Mouse (Mus musculus): ENCODE results near the gene Cacna1e. TPM values are rescaled to one million over a fixed set of nuclear protein-coding genes. Genes with fewer than 3 reads are reported as not detected.

Gene Cacna1e
- polyA plus RNA-seq, 1 experiment from 2014 or later, result 1.7 TPM

GRCm38 (mm10) chr1:154702623-154703022, 181.7 kb downstream of the Cacna1e start:
- no peaks in the 10 kb centered on the region for H3K4me1 ChIP-seq (ENCODE audit: control insufficient read depth, insufficient read depth, low read length)
- no peak overlapping the region for H3K4me2 ChIP-seq
- no peak overlapping the region for H3K9ac ChIP-seq (ENCODE audit: low read length)
- no peak overlapping the region for H3K27ac ChIP-seq (ENCODE audit: low read depth, low read length)
- no peaks in the 10 kb centered on the region for H3K27me3 ChIP-seq (ENCODE audit: control insufficient read depth, insufficient read depth, low read length)
- WGBS, result 87% methylated on average over 2 of the region's 2 CpGs
- H3K36me3 ChIP-seq (ENCODE audit: control insufficient read depth, insufficient read depth, low read length), result no peaks in the 10 kb centered on the region
- no peaks in the 10 kb centered on the region for H3K9me3 ChIP-seq (ENCODE audit: control insufficient read depth, low read length)
- DNase-seq (ENCODE audit: low spot score, missing footprints), result no peak
- H3K4me3 ChIP-seq (ENCODE audit: low read depth, low read length), result no peak overlapping the region
- no peak for ATAC-seq (ENCODE audit: low FRiP score)

DNA sequence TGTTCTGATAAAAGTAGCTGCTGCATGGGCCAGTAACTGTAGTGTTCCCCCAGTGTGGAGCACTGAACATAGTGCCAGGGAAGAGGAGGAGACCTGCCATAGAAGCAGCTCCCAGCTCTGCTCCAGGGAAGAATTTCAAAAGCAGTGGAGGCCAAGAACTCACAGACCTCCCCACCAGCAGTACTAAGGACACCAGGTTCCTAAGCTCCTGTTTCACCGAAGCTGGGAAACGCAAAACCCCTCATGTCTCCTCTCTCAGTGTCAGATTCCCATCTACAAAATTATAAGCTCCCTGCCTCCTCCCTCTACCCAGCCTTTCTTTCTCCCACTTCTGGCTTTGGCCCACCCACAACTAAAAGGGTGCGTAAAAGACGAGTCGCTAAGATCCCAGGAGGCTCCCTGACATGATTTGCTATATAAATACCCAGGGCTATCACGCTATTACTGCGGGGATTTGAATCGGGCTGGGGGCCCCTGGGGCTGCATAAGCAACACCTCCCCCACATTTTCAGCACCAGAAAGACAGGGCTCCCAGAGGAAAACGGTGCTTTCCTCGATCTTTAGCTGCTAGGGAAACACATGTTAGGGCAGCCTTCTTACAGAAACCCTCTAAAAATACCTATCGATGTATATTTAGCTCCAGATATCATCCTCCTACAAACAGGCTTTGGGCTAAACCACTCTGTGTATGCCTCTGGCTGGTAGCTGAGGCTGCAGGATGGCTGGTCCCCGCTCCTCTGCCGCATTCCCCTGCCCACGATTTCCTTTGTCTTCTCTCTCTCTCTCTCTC, 195.2 kb downstream of the Cacna1e start:
- Histone ChIP-seq H3K4me1 (ENCODE audit: control insufficient read depth, insufficient read depth, low read length) (no peaks in the 10 kb centered on the region), H3K4me3 (ENCODE audit: low read depth, low read length) (no peak overlapping the region), H3K36me3 (ENCODE audit: control insufficient read depth, insufficient read depth, low read length) (no peaks in the 10 kb centered on the region), H3K4me2 (no peak overlapping the region), H3K27ac (ENCODE audit: low read depth, low read length) (no peak overlapping the region), H3K9me3 (ENCODE audit: control insufficient read depth, low read length) (no peaks in the 10 kb centered on the region), H3K9ac (ENCODE audit: low read length) (no peak overlapping the region), H3K27me3 (ENCODE audit: control insufficient read depth, insufficient read depth, low read length) (no peaks in the 10 kb centered on the region)
- ATAC-seq (ENCODE audit: low FRiP score), result no peak
- DNase-seq (ENCODE audit: low spot score, missing footprints), result no peak
- 46% methylated on average over 14 of the region's 14 CpGs for whole genome bisulfite sequencing

- H3K27ac ChIP-seq (ENCODE audit: low read depth, low read length), result no peak overlapping the region
- ATAC-seq (ENCODE audit: low FRiP score) (peak; percentile 64), DNase-seq (ENCODE audit: low spot score, missing footprints) (peak; percentile 79)
- no peaks in the 10 kb centered on the region for H3K27me3 ChIP-seq (ENCODE audit: control insufficient read depth, insufficient read depth, low read length)
- whole genome bisulfite sequencing, result 54% methylated on average over 6 of the region's 6 CpGs
- no peak overlapping the region for H3K4me3 ChIP-seq (ENCODE audit: low read depth, low read length)
- no peaks in the 10 kb centered on the region for H3K9me3 ChIP-seq (ENCODE audit: control insufficient read depth, low read length)
- no peak overlapping the region for H3K9ac ChIP-seq (ENCODE audit: low read length)
- no peaks in the 10 kb centered on the region for H3K4me1 ChIP-seq (ENCODE audit: control insufficient read depth, insufficient read depth, low read length)
- H3K36me3 ChIP-seq (ENCODE audit: control insufficient read depth, insufficient read depth, low read length), result no peaks in the 10 kb centered on the region
- no peak overlapping the region for H3K4me2 ChIP-seq
Measured at GRCm38 (mm10) chr1:154686861-154687260, 197.4 kb downstream of the Cacna1e start.

DNA sequence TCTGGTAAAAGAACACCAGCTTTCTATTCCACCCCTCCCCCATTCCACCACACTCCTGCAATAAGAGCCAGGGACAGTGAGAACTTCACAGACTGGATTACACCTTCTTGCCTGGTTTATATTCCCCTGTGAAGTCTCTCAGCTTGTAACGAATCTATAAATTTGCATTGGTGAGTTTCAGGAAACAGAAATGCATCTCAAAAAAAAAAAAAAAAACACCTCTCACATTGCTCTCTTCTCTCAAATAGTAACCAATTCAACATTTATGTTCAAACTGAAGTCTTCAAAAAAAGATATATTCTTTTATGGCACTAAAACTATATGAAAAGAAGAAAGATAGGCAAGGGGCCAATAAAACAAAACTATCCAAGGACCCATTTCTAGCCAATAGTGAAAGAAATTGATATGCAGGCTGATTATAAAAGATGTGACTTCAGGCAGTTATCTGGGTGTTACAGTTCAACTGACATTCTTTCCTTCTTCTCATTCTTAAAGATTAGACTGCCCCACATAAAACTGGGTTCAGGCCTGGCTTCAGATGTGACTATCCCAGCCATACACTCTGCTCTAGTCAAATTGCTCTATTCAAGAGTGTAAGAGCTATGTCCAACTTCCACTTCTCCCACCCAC, 200.7 kb downstream of the Cacna1e start:
- Histone ChIP-seq H3K27me3 (ENCODE audit: control insufficient read depth, insufficient read depth, low read length) (no peaks in the 10 kb centered on the region), H3K4me1 (ENCODE audit: control insufficient read depth, insufficient read depth, low read length) (no peaks in the 10 kb centered on the region), H3K27ac (ENCODE audit: low read depth, low read length) (no peak overlapping the region), H3K9me3 (ENCODE audit: control insufficient read depth, low read length) (no peaks in the 10 kb centered on the region), H3K36me3 (ENCODE audit: control insufficient read depth, insufficient read depth, low read length) (no peaks in the 10 kb centered on the region), H3K4me2 (no peak overlapping the region), H3K9ac (ENCODE audit: low read length) (no peak overlapping the region), H3K4me3 (ENCODE audit: low read depth, low read length) (no peak overlapping the region)
- 84% methylated on average over 1 of the region's 1 CpGs for WGBS
- no peak for DNase-seq (ENCODE audit: low spot score, missing footprints)
- ATAC-seq (ENCODE audit: low FRiP score), result no peak

GRCm38 (mm10) chr1:154678989-154679388, 205.3 kb downstream of the Cacna1e start:
- no peak overlapping the region for H3K4me3 ChIP-seq (ENCODE audit: low read depth, low read length)
- H3K9me3 ChIP-seq (ENCODE audit: control insufficient read depth, low read length), result no peaks in the 10 kb centered on the region
- H3K27ac ChIP-seq (ENCODE audit: low read depth, low read length), result no peak overlapping the region
- H3K36me3 ChIP-seq (ENCODE audit: control insufficient read depth, insufficient read depth, low read length), result no peaks in the 10 kb centered on the region
- no peak overlapping the region for H3K9ac ChIP-seq (ENCODE audit: low read length)
- DNase-seq (ENCODE audit: low spot score, missing footprints) (no peak), ATAC-seq (ENCODE audit: low FRiP score) (no peak)
- no peaks in the 10 kb centered on the region for H3K27me3 ChIP-seq (ENCODE audit: control insufficient read depth, insufficient read depth, low read length)
- H3K4me1 ChIP-seq (ENCODE audit: control insufficient read depth, insufficient read depth, low read length), result no peaks in the 10 kb centered on the region
- no peak overlapping the region for H3K4me2 ChIP-seq
- 4% methylated on average over 1 of the region's 1 CpGs for WGBS

- Histone ChIP-seq H3K4me3 (ENCODE audit: low read depth, low read length) (no peak overlapping the region), H3K36me3 (ENCODE audit: control insufficient read depth, insufficient read depth, low read length) (no peaks in the 10 kb centered on the region), H3K9ac (ENCODE audit: low read length) (no peak overlapping the region), H3K27me3 (ENCODE audit: control insufficient read depth, insufficient read depth, low read length) (no peaks in the 10 kb centered on the region), H3K4me2 (no peak overlapping the region), H3K4me1 (ENCODE audit: control insufficient read depth, insufficient read depth, low read length) (no peaks in the 10 kb centered on the region), H3K27ac (ENCODE audit: low read depth, low read length) (no peak overlapping the region), H3K9me3 (ENCODE audit: control insufficient read depth, low read length) (no peaks in the 10 kb centered on the region)
- no peak for ATAC-seq (ENCODE audit: low FRiP score)
- peak; percentile 78 for DNase-seq (ENCODE audit: low spot score, missing footprints)
- 24% methylated on average over 3 of the region's 3 CpGs for WGBS
Measured at GRCm38 (mm10) chr1:154678151-154678550, 206.2 kb downstream of the Cacna1e start.

DNA sequence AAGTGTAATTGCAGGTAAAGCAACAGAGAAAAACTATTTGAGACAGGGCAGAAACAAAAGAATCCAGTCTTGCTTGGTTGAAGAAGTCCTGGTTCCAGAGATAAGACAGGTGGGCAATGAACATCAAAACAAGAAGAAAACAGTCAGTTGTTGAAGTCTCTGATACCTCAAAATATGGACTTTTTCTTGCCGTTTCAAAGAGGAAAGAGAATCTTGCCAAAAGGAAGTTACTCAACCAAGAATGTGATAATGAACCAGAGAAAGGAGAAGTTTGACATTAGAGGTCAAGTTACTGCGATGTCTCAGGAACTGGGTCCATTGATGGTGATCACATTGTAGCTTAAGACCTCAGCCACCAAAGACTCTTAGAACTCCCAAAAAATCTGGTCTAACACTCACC, 206.6 kb downstream of the Cacna1e start:
- DNase-seq (ENCODE audit: low spot score, missing footprints), result peak; percentile 2
- Histone ChIP-seq H3K36me3 (ENCODE audit: control insufficient read depth, insufficient read depth, low read length) (no peaks in the 10 kb centered on the region), H3K27ac (ENCODE audit: low read depth, low read length) (no peak overlapping the region), H3K4me3 (ENCODE audit: low read depth, low read length) (no peak overlapping the region), H3K4me1 (ENCODE audit: control insufficient read depth, insufficient read depth, low read length) (no peaks in the 10 kb centered on the region), H3K9ac (ENCODE audit: low read length) (no peak overlapping the region), H3K27me3 (ENCODE audit: control insufficient read depth, insufficient read depth, low read length) (no peaks in the 10 kb centered on the region), H3K9me3 (ENCODE audit: control insufficient read depth, low read length) (no peaks in the 10 kb centered on the region), H3K4me2 (no peak overlapping the region)
- WGBS, result 49% methylated on average over 2 of the region's 2 CpGs
- ATAC-seq (ENCODE audit: low FRiP score), result no peak

DNA sequence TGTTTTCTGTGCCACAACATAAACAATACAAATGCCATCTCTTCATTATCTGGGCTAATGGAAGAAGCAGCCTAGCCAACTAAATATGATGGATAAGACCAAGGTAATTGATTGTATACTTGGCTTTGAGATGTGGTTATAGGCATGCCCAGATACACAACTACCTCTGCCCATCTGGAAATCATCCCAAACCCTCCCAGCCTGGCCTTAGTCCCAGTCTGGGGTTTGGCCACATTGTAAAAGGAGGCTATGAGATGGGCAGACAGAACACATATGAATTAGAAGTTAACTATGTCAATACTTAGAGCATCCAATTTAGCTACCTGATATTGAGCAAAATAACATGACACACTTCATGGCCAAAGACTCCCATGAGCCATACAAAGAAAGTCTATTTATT, 220.6 kb downstream of the Cacna1e start:
- DNase-seq (ENCODE audit: low spot score, missing footprints) (no peak), ATAC-seq (ENCODE audit: low FRiP score) (no peak)
- Histone ChIP-seq H3K9ac (ENCODE audit: low read length) (no peak overlapping the region), H3K4me2 (no peak overlapping the region), H3K36me3 (ENCODE audit: control insufficient read depth, insufficient read depth, low read length) (no peaks in the 10 kb centered on the region), H3K27ac (ENCODE audit: low read depth, low read length) (no peak overlapping the region), H3K4me3 (ENCODE audit: low read depth, low read length) (no peak overlapping the region), H3K4me1 (ENCODE audit: control insufficient read depth, insufficient read depth, low read length) (peaks cover 3% of the 10 kb centered on the region; the same call in 1 of the 2 replicates), H3K27me3 (ENCODE audit: control insufficient read depth, insufficient read depth, low read length) (no peaks in the 10 kb centered on the region), H3K9me3 (ENCODE audit: control insufficient read depth, low read length) (no peaks in the 10 kb centered on the region)

DNA sequence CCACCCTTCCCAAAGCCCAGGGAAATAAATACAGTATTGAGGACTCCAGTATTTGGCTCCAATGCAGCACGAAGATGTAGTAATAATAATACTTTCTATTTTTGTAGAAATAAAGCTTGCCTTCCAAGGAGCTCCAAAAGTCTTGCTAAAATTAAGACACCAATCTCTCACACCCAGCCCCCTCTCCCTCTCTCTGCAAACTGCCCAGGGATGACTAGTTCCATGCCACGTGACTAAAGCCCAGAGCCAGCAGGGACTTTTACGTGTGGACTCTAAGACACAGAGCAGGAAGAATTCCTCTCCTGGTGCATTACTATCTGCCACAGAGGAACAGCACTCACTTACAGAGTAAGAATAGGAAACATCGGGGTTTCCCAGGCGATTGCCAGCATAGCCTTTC, 222.3 kb downstream of the Cacna1e start:
- 76% methylated on average over 5 of the region's 5 CpGs for WGBS
- DNase-seq (ENCODE audit: low spot score, missing footprints) (no peak), ATAC-seq (ENCODE audit: low FRiP score) (no peak)
- Histone ChIP-seq H3K4me2 (no peak overlapping the region), H3K27ac (ENCODE audit: low read depth, low read length) (no peak overlapping the region), H3K27me3 (ENCODE audit: control insufficient read depth, insufficient read depth, low read length) (no peaks in the 10 kb centered on the region), H3K9me3 (ENCODE audit: control insufficient read depth, low read length) (no peaks in the 10 kb centered on the region), H3K36me3 (ENCODE audit: control insufficient read depth, insufficient read depth, low read length) (no peaks in the 10 kb centered on the region), H3K4me1 (ENCODE audit: control insufficient read depth, insufficient read depth, low read length) (peaks cover 3% of the 10 kb centered on the region; the same call in 1 of the 2 replicates), H3K4me3 (ENCODE audit: low read depth, low read length) (no peak overlapping the region), H3K9ac (ENCODE audit: low read length) (no peak overlapping the region)
